Mouse (Mus musculus): ENCODE results near the gene Pdzd2. TPM values are rescaled to one million over a fixed set of nuclear protein-coding genes. Genes with fewer than 3 reads are reported as not detected.

The Pdzd2 gene
- polyA plus RNA-seq, 1 experiment from 2014 or later: 14.3 TPM

DNA sequence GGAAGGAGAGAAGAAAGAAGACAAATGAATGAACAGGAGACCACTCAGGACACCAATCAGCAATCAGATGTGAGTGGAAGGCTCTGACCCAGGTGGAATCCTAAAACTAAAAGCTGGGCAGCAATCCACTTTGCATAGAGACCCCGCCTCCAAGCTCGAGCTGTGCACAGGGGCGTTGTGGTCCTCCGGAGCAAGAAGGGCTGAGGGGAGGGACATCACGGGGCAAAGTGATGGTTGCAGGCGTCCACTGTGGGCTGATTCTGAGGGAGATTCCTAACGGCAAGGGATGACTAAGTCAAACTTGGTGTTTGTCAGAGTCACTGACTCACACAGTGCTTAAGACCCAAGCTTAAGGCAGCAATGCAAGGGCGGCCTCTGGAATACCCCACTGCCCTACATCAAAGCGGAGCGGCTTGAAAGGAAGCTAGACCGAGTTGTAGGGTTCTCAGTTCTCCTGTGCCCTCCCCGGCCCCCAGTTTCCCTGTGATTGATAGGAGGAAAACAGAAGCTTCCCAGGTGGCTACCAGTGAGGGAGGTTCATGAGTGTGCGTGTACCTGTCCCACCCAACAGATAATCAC lies 314.6 kb downstream of the Pdzd2 start:
- no peaks in the 10 kb centered on the region for H3K36me3 ChIP-seq
- ATAC-seq: no peak
- peaks cover 4% of the 10 kb centered on the region for H3K4me1 ChIP-seq (replicated peaks)
- no peak overlapping the region for H3K9ac ChIP-seq
- no peak overlapping the region for H3K27ac ChIP-seq
- no peaks in the 10 kb centered on the region for H3K27me3 ChIP-seq (replicated peaks)
- H3K9me3 ChIP-seq: no peaks in the 10 kb centered on the region
- no peak overlapping the region for H3K4me2 ChIP-seq (replicated peaks)
- H3K4me3 ChIP-seq (replicated peaks): no peak overlapping the region
- 57% methylated on average over 13 of the region's 13 CpGs for WGBS

DNA sequence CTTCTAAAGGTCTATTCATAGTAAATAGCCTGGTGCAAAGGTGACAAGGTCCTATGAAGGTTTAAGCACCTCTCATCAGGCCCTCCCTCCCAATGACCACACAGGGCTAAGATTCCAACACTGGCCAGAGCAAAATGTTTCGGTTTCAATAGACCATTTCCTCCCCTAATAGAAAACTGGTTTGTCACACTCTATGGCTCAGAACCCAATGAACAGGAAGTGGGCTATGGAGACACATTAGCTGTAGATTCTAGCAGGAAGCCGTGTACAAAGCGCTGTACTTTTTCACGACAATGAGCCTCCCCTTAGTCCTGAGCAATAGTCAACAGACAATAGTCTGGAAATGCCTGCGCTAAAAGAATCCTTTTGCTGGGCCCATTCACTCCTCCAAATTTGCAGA lies 315.5 kb downstream of the Pdzd2 start:
- Histone ChIP-seq H3K9me3 (no peaks in the 10 kb centered on the region), H3K4me2 (replicated peaks) (no peak overlapping the region), H3K27me3 (replicated peaks) (no peaks in the 10 kb centered on the region), H3K36me3 (no peaks in the 10 kb centered on the region), H3K27ac (no peak overlapping the region), H3K4me1 (replicated peaks) (peaks cover 4% of the 10 kb centered on the region; the same call in 1 of the 2 replicates), H3K4me3 (replicated peaks) (no peak overlapping the region), H3K9ac (no peak overlapping the region)
- WGBS: 72% methylated on average over 5 of the region's 5 CpGs
- ATAC-seq: no peak

DNA sequence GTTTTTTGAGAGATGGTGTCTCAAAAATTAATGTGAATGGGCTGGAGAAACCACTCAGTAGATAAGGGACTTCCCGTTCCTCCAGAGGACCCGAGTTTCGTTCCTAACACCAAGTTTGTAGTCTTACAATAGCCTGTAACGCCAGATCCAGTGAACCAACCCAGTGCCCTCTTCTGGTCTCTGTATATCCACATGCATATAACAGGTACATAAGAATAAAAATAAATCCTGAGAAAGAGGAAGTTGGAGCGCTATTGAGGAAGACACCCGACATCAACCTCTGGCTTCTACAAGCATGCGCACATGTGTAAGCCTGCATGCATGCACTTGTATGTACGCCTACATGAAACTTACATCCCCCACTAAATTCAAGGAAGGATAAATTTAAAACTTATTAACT lies 318.8 kb downstream of the Pdzd2 start:
- Histone ChIP-seq H3K9ac (no peak overlapping the region), H3K4me1 (replicated peaks) (peaks cover 13% of the 10 kb centered on the region; the same call in 1 of the 2 replicates), H3K4me2 (replicated peaks) (no peak overlapping the region), H3K27ac (no peak overlapping the region), H3K9me3 (no peaks in the 10 kb centered on the region), H3K4me3 (replicated peaks) (no peak overlapping the region), H3K36me3 (no peaks in the 10 kb centered on the region), H3K27me3 (replicated peaks) (no peaks in the 10 kb centered on the region)
- WGBS: 89% methylated on average over 8 of the region's 8 CpGs
- ATAC-seq: no peak

DNA sequence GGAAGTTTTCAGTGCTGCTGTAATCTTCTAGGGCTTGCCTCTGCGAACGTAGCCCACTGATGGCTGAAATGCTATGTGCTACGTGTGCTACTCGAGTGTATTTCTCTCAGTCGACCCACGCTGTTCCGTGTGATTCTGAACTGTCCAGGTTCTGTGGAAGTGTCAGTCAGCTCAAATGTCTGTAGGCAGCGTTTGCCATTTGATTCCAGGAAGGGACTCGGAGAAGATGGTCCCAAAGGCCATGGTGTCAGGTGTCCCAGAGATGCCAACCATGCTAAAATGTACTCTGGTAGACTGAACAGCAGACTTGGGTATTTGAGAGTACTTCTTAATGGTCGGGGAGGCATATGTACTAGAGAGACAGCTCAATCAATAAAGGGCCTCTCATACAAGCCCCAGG lies 319.3 kb downstream of the Pdzd2 start:
- Histone ChIP-seq H3K36me3 (no peaks in the 10 kb centered on the region), H3K27me3 (replicated peaks) (no peaks in the 10 kb centered on the region), H3K9ac (no peak overlapping the region), H3K4me2 (replicated peaks) (no peak overlapping the region), H3K4me3 (replicated peaks) (no peak overlapping the region), H3K4me1 (replicated peaks) (peaks cover 11% of the 10 kb centered on the region; the same call in 1 of the 2 replicates), H3K27ac (no peak overlapping the region), H3K9me3 (no peaks in the 10 kb centered on the region)
- ATAC-seq: no peak
- 93% methylated on average over 10 of the region's 10 CpGs for WGBS

DNA sequence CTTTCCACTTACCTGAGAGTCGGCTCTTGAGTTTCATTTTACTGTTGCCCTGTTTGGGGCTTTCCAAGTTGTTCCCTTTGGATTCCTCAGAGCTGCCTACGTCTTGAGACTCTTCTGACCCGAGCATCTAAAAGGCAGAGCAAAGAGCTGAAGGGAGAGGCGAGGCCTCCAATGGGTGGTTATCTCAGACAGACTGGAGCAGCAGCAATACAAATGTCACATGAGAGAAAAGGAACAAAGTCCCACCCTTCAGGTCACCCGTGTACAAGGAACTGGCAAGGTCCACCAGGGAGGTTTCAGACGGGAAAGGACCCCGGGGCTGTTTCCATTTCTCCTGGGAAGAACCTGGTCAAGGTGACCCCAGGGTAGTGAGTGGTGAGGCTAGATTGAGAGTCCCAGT lies 320.3 kb downstream of the Pdzd2 start:
- peaks cover 10% of the 10 kb centered on the region; the same call in 1 of the 2 replicates for H3K4me1 ChIP-seq (replicated peaks)
- peak overlapping the region; percentile 43 for H3K4me2 ChIP-seq (replicated peaks)
- ATAC-seq: peak; percentile 87
- H3K27me3 ChIP-seq (replicated peaks): no peaks in the 10 kb centered on the region
- 55% methylated on average over 7 of the region's 7 CpGs for WGBS
- H3K36me3 ChIP-seq: no peaks in the 10 kb centered on the region
- H3K27ac ChIP-seq: peak overlapping the region; percentile 55; the same call in 1 of the 2 replicates
- H3K9ac ChIP-seq: no peak overlapping the region
- H3K9me3 ChIP-seq: no peaks in the 10 kb centered on the region
- H3K4me3 ChIP-seq (replicated peaks): peak overlapping the region; percentile 15

DNA sequence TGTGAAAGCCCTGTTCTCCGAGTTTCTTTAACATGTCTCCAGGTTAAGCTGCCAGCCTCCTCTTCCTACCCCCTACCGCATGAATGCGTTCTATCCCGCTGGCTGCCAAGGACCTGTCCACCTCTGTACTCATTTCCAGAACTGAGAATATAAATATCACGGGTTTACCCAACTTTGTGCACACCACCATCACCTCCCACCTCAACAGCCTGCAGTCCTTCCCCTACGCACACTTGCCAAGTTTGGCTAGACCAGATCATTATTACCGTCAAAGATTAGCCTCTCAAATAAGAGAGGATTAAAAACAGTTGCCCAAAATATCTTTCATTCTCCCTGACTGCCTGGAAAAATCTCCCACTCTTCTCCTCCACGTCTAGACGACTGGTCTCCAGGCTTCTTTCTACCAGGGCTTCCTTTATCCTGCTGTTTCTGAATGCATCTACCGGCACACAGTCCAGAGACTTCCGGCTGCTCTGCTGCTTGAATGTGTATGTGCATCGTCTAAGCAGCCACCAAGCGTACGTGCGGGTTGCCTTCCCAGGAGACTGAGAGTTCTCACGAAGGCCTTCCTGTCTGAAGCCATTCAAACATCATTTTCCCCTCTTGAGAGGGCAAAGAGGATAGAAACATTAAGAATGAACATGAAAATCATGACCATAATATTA lies 324.1 kb downstream of the Pdzd2 start:
- no peak for ATAC-seq
- 77% methylated on average over 16 of the region's 16 CpGs for WGBS
- Histone ChIP-seq H3K4me1 (replicated peaks) (peaks cover 10% of the 10 kb centered on the region; the same call in 1 of the 2 replicates), H3K9ac (no peak overlapping the region), H3K9me3 (no peaks in the 10 kb centered on the region), H3K4me2 (replicated peaks) (no peak overlapping the region), H3K4me3 (replicated peaks) (no peak overlapping the region), H3K27me3 (replicated peaks) (no peaks in the 10 kb centered on the region), H3K27ac (no peak overlapping the region), H3K36me3 (no peaks in the 10 kb centered on the region)

DNA sequence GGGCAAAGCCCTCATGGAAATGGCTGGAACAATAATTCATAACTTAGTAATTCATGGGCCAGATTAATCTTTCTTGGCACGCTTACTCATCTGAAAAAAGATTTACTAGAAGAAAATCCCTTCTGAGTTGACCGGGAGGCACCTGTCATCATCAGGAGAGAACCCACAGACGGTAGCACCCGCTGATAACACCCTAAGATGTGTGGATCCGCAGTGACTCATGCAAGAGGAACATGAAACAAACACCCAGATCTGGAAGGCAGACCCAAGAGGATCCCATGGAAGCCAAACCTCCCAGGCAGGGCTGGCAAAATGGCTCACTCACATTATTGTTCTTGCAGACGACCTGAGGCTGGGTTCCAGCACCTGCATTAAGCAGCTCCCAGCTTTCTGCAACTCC lies 325.0 kb downstream of the Pdzd2 start:
- H3K4me2 ChIP-seq (replicated peaks): no peak overlapping the region
- no peaks in the 10 kb centered on the region for H3K9me3 ChIP-seq
- 0 out of 2 replicates have a peak, but pooled peaks cover 10% of the 10 kb centered on the region for H3K4me1 ChIP-seq (replicated peaks)
- no peaks in the 10 kb centered on the region for H3K27me3 ChIP-seq (replicated peaks)
- H3K4me3 ChIP-seq (replicated peaks): no peak overlapping the region
- no peak overlapping the region for H3K27ac ChIP-seq
- ATAC-seq: no peak
- H3K9ac ChIP-seq: no peak overlapping the region
- 78% methylated on average over 6 of the region's 6 CpGs for WGBS
- no peaks in the 10 kb centered on the region for H3K36me3 ChIP-seq

DNA sequence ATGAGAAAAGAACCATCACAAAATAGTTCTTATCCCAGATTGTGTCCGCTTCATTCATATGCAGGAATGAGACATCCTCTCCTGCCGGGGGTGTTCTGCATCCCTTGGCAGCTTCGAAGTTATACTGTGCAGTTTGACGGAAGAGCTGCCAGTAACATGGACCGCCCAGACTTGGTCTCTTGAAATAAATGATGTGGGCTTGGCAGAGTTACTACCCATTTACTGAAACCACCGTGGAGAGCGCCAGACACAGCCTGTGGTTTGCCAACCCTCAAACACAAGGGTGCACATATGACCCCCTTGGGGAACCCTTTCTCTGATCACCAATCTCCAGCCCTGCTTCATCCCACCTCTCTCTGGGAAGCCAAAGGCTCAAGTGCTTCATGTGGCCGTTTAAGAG lies 331.5 kb downstream of the Pdzd2 start:
- WGBS: 85% methylated on average over 8 of the region's 8 CpGs

DNA sequence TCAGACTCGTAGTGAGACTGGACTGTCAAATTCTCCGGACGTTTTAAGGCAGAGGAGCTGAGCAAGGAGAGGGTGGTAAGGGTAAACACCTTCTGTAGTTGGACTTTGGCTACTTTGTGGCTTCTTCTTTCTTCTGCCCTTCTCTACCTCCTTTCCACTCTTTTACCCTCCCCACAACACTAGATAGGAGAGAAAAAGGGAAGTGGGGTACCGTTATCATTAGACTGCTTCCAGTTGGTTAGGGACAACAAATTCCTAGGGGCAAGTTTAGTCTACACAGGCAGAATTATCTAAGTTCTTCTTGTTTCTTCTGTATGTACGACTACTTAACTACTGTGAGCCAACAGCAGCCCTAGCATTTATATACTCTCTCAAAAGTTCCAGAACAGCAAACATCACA lies 334.1 kb downstream of the Pdzd2 start:
- Histone ChIP-seq H3K27ac (no peak overlapping the region), H3K9me3 (no peaks in the 10 kb centered on the region), H3K4me1 (replicated peaks) (no peaks in the 10 kb centered on the region), H3K36me3 (no peaks in the 10 kb centered on the region), H3K9ac (no peak overlapping the region), H3K4me3 (replicated peaks) (no peak overlapping the region), H3K27me3 (replicated peaks) (no peaks in the 10 kb centered on the region), H3K4me2 (replicated peaks) (no peak overlapping the region)
- WGBS: 81% methylated on average over 5 of the region's 5 CpGs
- no peak for ATAC-seq

More for the DNA sequence above, 331.5 kb downstream of the Pdzd2 start:
- Histone ChIP-seq H3K4me3 (replicated peaks) (no peak overlapping the region), H3K27me3 (replicated peaks) (no peaks in the 10 kb centered on the region), H3K4me2 (replicated peaks) (no peak overlapping the region), H3K9me3 (no peaks in the 10 kb centered on the region), H3K27ac (no peak overlapping the region), H3K36me3 (no peaks in the 10 kb centered on the region), H3K9ac (no peak overlapping the region), H3K4me1 (replicated peaks) (no peaks in the 10 kb centered on the region)
- ATAC-seq: no peak

DNA sequence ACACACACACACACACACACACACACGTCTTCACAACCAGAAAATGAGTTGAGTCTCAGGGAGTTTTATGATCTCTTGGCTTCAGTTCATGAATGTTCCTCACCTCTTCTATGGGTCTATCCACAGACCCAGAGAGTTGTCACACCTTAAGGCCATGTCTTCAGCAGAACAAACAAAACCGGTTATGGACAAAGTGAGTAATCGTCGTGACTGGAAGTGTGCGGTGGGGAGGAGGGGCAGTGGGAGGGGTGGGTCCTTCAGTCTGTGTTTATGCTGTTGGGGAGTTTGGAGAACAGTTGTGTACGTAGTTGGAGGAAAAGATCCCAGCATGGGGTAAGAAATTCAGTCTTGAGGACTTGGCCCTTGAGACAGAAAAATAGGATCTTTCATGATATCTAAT lies 342.7 kb downstream of the Pdzd2 start:
- H3K4me1 ChIP-seq (replicated peaks): no peaks in the 10 kb centered on the region
- 0 out of 2 replicates have a peak, but pooled peaks have one; percentile 34 for ATAC-seq
- H3K9me3 ChIP-seq: no peaks in the 10 kb centered on the region
- H3K36me3 ChIP-seq: no peaks in the 10 kb centered on the region
- H3K27ac ChIP-seq: no peak overlapping the region
- 62% methylated on average over 6 of the region's 6 CpGs for WGBS
- H3K4me3 ChIP-seq (replicated peaks): no peak overlapping the region
- H3K9ac ChIP-seq: no peak overlapping the region
- H3K27me3 ChIP-seq (replicated peaks): no peaks in the 10 kb centered on the region
- no peak overlapping the region for H3K4me2 ChIP-seq (replicated peaks)

DNA sequence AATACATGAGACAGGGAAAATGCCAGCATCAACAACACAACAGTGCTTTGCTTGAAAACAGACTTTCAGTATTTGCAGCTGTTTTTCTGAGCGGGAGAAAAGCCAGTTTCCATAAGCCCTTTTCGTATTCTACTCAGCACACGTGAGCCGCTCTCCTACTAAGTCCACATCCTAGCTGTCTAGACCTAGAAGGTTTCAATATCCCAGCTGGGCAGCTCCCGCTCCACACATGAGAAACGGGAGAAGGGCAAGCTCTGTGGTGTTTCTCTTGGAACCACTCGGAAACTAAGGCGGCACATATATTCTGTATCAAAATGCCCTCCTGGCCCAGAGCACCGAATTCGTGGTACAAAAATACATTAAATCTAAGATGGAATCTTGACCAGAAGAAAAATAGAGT lies 345.0 kb downstream of the Pdzd2 start:
- no peak overlapping the region for H3K4me3 ChIP-seq (replicated peaks)
- no peaks in the 10 kb centered on the region for H3K27me3 ChIP-seq (replicated peaks)
- no peaks in the 10 kb centered on the region for H3K4me1 ChIP-seq (replicated peaks)
- H3K9me3 ChIP-seq: no peaks in the 10 kb centered on the region
- no peaks in the 10 kb centered on the region for H3K36me3 ChIP-seq
- whole genome bisulfite sequencing: 93% methylated on average over 10 of the region's 10 CpGs
- no peak for ATAC-seq
- no peak overlapping the region for H3K4me2 ChIP-seq (replicated peaks)
- H3K27ac ChIP-seq: no peak overlapping the region
- no peak overlapping the region for H3K9ac ChIP-seq

DNA sequence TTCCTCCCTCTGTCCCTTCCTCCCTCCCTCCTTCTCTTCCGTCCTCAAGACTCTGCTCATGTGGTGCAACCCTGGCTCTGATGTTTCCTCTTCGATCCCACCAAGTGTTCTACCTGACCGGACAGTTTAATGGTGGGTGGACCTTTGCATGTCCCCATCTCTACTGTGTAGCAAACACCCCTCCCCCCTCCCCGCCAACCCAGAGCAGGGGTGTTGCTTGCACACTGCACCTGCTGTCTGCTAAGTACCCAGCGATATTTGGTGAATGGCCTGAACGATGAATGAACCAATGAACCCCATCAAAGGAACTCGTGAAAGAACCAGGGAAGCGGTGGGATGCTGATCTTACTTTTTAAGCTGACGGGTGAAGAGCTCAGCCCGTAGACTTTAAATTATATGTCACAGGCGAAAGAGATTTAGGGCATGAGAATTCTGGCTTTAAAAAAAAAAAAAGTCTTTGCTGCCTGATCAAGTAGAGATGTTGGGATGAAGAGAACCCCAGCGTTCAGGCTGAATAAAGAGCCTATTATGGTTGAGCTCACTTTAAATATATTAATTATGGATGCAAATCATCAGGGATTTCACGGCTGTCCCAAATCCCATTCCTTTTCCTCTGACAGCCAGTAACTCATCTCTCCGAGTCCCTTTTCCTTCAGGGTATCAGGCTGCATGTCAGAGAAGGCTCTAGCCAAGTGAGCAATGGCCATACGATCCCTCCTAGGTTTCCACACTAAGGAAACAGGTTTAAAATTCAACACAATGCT lies 350.8 kb downstream of the Pdzd2 start:
- Histone ChIP-seq H3K9me3 (no peaks in the 10 kb centered on the region), H3K4me1 (replicated peaks) (no peaks in the 10 kb centered on the region), H3K4me2 (replicated peaks) (no peak overlapping the region), H3K9ac (no peak overlapping the region), H3K4me3 (replicated peaks) (no peak overlapping the region), H3K27ac (no peak overlapping the region), H3K27me3 (replicated peaks) (no peaks in the 10 kb centered on the region), H3K36me3 (no peaks in the 10 kb centered on the region)
- WGBS: 85% methylated on average over 15 of the region's 15 CpGs
- ATAC-seq: no peak
